Mouse (Mus musculus): ENCODE measurements around the gene Arhgap40. TPM values are rescaled to one million over a fixed set of nuclear protein-coding genes. Genes with fewer than 3 reads are reported as not detected.

Gene Arhgap40
- polyA plus RNA-seq, 1 experiment from 2014 or later, result 0.25 TPM

- Histone ChIP-seq H3K27ac (peak overlapping the region; percentile 91), H3K36me3 (ENCODE audit: poor library complexity, severe bottlenecking) (no peaks in the 10 kb centered on the region), H3K27me3 (peaks cover 16% of the 10 kb centered on the region), H3K4me2 (peak overlapping the region; percentile 2), H3K9me3 (replicated peaks) (no peaks in the 10 kb centered on the region), H3K9ac (peak overlapping the region; percentile 50), H3K4me1 (peaks cover 45% of the 10 kb centered on the region), H3K4me3 (no peak overlapping the region)
- ATAC-seq, result peak; percentile 86
- WGBS, result 11% methylated on average over 8 of the region's 8 CpGs
Measured at GRCm38 (mm10) chr2:158588524-158589271, 76.1 kb downstream of the Arhgap40 start.

GRCm38 (mm10) chr2:158590495-158590894 lies 77.9 kb downstream of the Arhgap40 start:
- Histone ChIP-seq H3K36me3 (ENCODE audit: poor library complexity, severe bottlenecking) (no peaks in the 10 kb centered on the region), H3K27me3 (peaks cover 5% of the 10 kb centered on the region), H3K9ac (no peak overlapping the region), H3K4me2 (no peak overlapping the region), H3K27ac (no peak overlapping the region), H3K4me3 (no peak overlapping the region), H3K4me1 (peaks cover 48% of the 10 kb centered on the region), H3K9me3 (replicated peaks) (no peaks in the 10 kb centered on the region)
- no peak for ATAC-seq
- 36% methylated on average over 3 of the region's 3 CpGs for WGBS

- Histone ChIP-seq H3K9me3 (replicated peaks) (no peaks in the 10 kb centered on the region), H3K4me3 (no peak overlapping the region), H3K36me3 (ENCODE audit: poor library complexity, severe bottlenecking) (no peaks in the 10 kb centered on the region), H3K9ac (no peak overlapping the region), H3K27ac (0 out of 2 replicates have a peak overlapping the region, but pooled peaks have one; percentile 3), H3K27me3 (peaks cover 8% of the 10 kb centered on the region), H3K4me2 (no peak overlapping the region), H3K4me1 (peaks cover 56% of the 10 kb centered on the region)
- ATAC-seq, result 0 out of 2 replicates have a peak, but pooled peaks have one; percentile 34
- WGBS, result 58% methylated on average over 5 of the region's 5 CpGs
Measured at GRCm38 (mm10) chr2:158591286-158591685, 78.7 kb downstream of the Arhgap40 start.

- H3K4me2 ChIP-seq, result no peak overlapping the region
Measured at GRCm38 (mm10) chr2:158593371-158593770, 80.8 kb downstream of the Arhgap40 start.

GRCm38 (mm10) chr2:158595103-158595502 lies 82.5 kb downstream of the Arhgap40 start:
- ATAC-seq, result peak; percentile 76
- WGBS, result under 1% methylated on average over 12 of the region's 12 CpGs

More at GRCm38 (mm10) chr2:158593371-158593770, 80.8 kb downstream of the Arhgap40 start:
- Histone ChIP-seq H3K9me3 (replicated peaks) (no peaks in the 10 kb centered on the region), H3K4me3 (no peak overlapping the region), H3K36me3 (ENCODE audit: poor library complexity, severe bottlenecking) (no peaks in the 10 kb centered on the region), H3K4me1 (peaks cover 58% of the 10 kb centered on the region), H3K27me3 (0 out of 2 replicates have a peak, but pooled peaks cover 12% of the 10 kb centered on the region), H3K9ac (no peak overlapping the region), H3K27ac (no peak overlapping the region)
- 83% methylated on average over 4 of the region's 4 CpGs for WGBS
- ATAC-seq, result no peak

GRCm38 (mm10) chr2:158595577-158595976 lies 83.0 kb downstream of the Arhgap40 start:
- no peak for ATAC-seq
- Histone ChIP-seq H3K4me3 (peak overlapping the region; percentile 17; the same call in 1 of the 2 replicates), H3K27me3 (peaks cover 24% of the 10 kb centered on the region; the same call in 1 of the 2 replicates), H3K9ac (peak overlapping the region; percentile 51), H3K9me3 (replicated peaks) (no peaks in the 10 kb centered on the region), H3K4me2 (peak overlapping the region; percentile 49), H3K36me3 (ENCODE audit: poor library complexity, severe bottlenecking) (no peaks in the 10 kb centered on the region), H3K27ac (peak overlapping the region; percentile 60), H3K4me1 (peaks cover 58% of the 10 kb centered on the region)
- WGBS, result 10% methylated on average over 7 of the region's 7 CpGs

More at GRCm38 (mm10) chr2:158595103-158595502, 82.5 kb downstream of the Arhgap40 start:
- H3K9me3 ChIP-seq (replicated peaks), result no peaks in the 10 kb centered on the region
- peaks cover 58% of the 10 kb centered on the region for H3K4me1 ChIP-seq
- peak overlapping the region; percentile 17; the same call in 1 of the 2 replicates for H3K4me3 ChIP-seq
- peak overlapping the region; percentile 49 for H3K4me2 ChIP-seq
- peak overlapping the region; percentile 51; the same call in 1 of the 2 replicates for H3K9ac ChIP-seq
- peak overlapping the region; percentile 60 for H3K27ac ChIP-seq
- H3K27me3 ChIP-seq, result peaks cover 24% of the 10 kb centered on the region; the same call in 1 of the 2 replicates
- H3K36me3 ChIP-seq (ENCODE audit: poor library complexity, severe bottlenecking), result no peaks in the 10 kb centered on the region

GRCm38 (mm10) chr2:158596803-158597202 lies 84.2 kb downstream of the Arhgap40 start:
- peaks cover 57% of the 10 kb centered on the region for H3K4me1 ChIP-seq
- peaks cover 29% of the 10 kb centered on the region; the same call in 1 of the 2 replicates for H3K27me3 ChIP-seq
- no peaks in the 10 kb centered on the region for H3K36me3 ChIP-seq (ENCODE audit: poor library complexity, severe bottlenecking)
- H3K9ac ChIP-seq, result no peak overlapping the region
- no peak for ATAC-seq
- no peak overlapping the region for H3K4me2 ChIP-seq
- H3K4me3 ChIP-seq, result no peak overlapping the region
- no peaks in the 10 kb centered on the region for H3K9me3 ChIP-seq (replicated peaks)
- WGBS, result 74% methylated on average over 1 of the region's 1 CpGs
- no peak overlapping the region; the same call in 1 of the 2 replicates for H3K27ac ChIP-seq

Other genes starting within 250 kb of the Arhgap40 start
- gene Lbp, start 206.3 kb upstream of the Arhgap40 start, polyA plus RNA-seq (2015; fragmentation: Nextera tagmentation; extraction: Ambion mirVana), result 0.53 and 0.92 TPM in 2 replicates
- gene Snhg11, start 137.2 kb upstream of the Arhgap40 start, polyA plus RNA-seq (2015; fragmentation: Nextera tagmentation; extraction: Ambion mirVana), result 56.7 and 73.0 TPM in 2 replicates
- 20.4 and 22.3 TPM in 2 replicates for gene Ralgapb, start 102.9 kb upstream of the Arhgap40 start, polyA plus RNA-seq (2015; fragmentation: Nextera tagmentation; extraction: Ambion mirVana)
- not detected in 2 replicates for gene Adig, start 10.2 kb upstream of the Arhgap40 start, polyA plus RNA-seq (2015; fragmentation: Nextera tagmentation; extraction: Ambion mirVana)
- gene Slc32a1, start 98.0 kb downstream of the Arhgap40 start, polyA plus RNA-seq (2015; fragmentation: Nextera tagmentation; extraction: Ambion mirVana), result 4.8 and 5.6 TPM in 2 replicates
- 11.5 and 14.1 TPM in 2 replicates for gene Actr5, start 112.1 kb downstream of the Arhgap40 start, polyA plus RNA-seq (2015; fragmentation: Nextera tagmentation; extraction: Ambion mirVana)
- gene Ppp1r16b, start 152.6 kb downstream of the Arhgap40 start, polyA plus RNA-seq (2015; fragmentation: Nextera tagmentation; extraction: Ambion mirVana), result 7.8 and 8.4 TPM in 2 replicates

Data from forebrain, embryonic 13.5 days (tissue).